Mouse (Mus musculus): ENCODE results near the gene Ppp6r3.

Ppp6r3 gene

DNA sequence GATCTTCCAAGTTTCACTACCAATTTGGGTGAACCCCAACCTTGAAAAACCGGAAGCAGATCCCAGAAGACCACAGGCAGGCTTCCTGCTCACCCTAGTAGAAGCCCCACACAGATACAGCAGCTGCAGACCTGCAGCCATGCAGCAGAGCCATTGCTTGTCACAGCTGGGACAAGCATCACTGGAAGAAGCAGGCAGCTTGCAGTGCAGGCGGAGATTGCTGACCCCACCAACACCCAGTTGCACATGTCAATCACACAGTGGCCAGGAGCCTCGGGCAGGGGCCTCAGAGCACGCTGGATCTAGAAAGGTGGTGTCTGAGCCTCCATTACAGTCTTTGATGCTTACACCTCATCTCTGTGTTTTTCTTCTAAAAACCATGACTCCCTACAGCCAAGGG lies 141.4 kb downstream of the Ppp6r3 start:
- no peak for DNase-seq (ENCODE audit: low spot score)

- DNase-seq (ENCODE audit: low spot score), result no peak
Measured at GRCm38 (mm10) chr19:3431969-3432368, 143.6 kb downstream of the Ppp6r3 start.

DNA sequence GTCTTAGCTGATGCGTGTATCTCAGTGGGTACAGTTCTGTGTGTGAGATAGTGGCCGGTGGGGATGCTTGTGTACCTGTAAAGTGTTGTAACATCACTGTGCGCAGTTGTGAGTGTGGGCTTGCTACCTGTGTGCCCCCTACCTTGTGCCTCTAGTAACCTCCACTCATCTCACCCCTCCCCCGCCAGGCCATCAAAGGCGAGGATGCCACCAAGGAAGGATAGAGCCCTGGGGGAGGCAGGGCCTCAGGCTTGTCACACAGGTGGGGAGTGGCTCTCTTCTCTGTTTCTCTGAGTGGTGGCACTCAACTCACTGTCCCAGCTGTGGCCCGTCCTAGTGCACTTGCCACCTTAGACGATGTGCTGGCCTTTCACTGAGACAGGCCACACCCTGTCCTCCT lies 144.5 kb downstream of the Ppp6r3 start:
- no peak for DNase-seq (ENCODE audit: low spot score)

GRCm38 (mm10) chr19:3429156-3429816 lies 146.3 kb downstream of the Ppp6r3 start:
- DNase-seq (ENCODE audit: low spot score), result no peak

GRCm38 (mm10) chr19:3428057-3428830 lies 147.3 kb downstream of the Ppp6r3 start:
- DNase-seq (ENCODE audit: low spot score), result no peak

- DNase-seq (ENCODE audit: low spot score), result no peak
Measured at GRCm38 (mm10) chr19:3424214-3424613, 151.3 kb downstream of the Ppp6r3 start.

GRCm38 (mm10) chr19:3422981-3423380 lies 152.6 kb downstream of the Ppp6r3 start:
- no peak for DNase-seq (ENCODE audit: low spot score)

GRCm38 (mm10) chr19:3422488-3422887 lies 153.1 kb downstream of the Ppp6r3 start:
- no peak for DNase-seq (ENCODE audit: low spot score)

GRCm38 (mm10) chr19:3419251-3419650 lies 156.3 kb downstream of the Ppp6r3 start:
- no peak for DNase-seq (ENCODE audit: low spot score)

DNA sequence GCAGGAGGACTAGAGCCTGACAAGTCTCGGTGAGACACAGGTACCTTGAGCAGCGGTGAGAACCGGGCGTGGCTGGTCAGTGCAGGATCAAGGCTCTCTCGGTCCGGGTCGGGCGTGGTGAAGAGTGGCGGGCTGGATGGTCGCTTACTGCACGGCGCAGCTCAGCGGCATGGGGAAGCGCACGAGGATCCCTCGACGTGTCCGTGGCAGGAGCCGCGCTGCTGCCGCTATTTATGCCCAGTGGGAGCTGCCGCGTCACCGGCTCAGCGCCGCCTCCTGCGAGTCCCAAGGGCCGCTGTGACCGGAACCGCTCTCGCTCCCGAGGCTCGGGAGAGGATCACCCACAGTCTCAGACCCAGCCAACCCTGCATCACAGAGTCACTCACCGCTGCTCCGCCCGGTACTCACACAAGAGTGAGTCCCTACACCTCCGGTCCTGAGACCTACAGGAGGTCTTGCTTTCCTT lies 161.2 kb downstream of the Ppp6r3 start, which contains the start of gene Gal:
Gal (minus strand) TSS at position 277 of the 466 bp plus-strand sequence.
- DNase-seq (ENCODE audit: low spot score), result no peak

GRCm38 (mm10) chr19:3405531-3406281 lies 169.8 kb downstream of the Ppp6r3 start:
- no peak for DNase-seq (ENCODE audit: low spot score)

All from urinary bladder, postnatal 10 days (tissue).